Mouse (Mus musculus) myocyte (in vitro differentiated cells): ENCODE results near the gene Brca2. TPM values are rescaled to one million over a fixed set of nuclear protein-coding genes. Genes with fewer than 3 reads are reported as not detected.
A peak's percentile ranks its signal among the peaks of the same experiment; 100 is the strongest.

Experiments used
- H3K27me3 ChIP-seq: one replicate; pipeline ENCODE4 v1.6.1; 2011; ENCODE audit not compliant: control insufficient read depth, insufficient read depth, insufficient read length
- H3K36me3 ChIP-seq: one replicate; pipeline ENCODE4 v1.6.1; 2011; ENCODE audit not compliant: control insufficient read depth, insufficient read depth
- H3K4me2 ChIP-seq: one replicate; pipeline ENCODE4 v1.6.1; 2011; ENCODE audit warnings: low read depth, control low read depth
- H3K4me3 ChIP-seq: one replicate; pipeline ENCODE4 v1.5.1; 2011; ENCODE audit warnings: mild to moderate bottlenecking, control low read depth, moderate library complexity
- H3K79me2 ChIP-seq: one replicate; pipeline ENCODE4 v1.6.1; 2011; ENCODE audit not compliant: control insufficient read depth, insufficient read depth
- H3ac ChIP-seq: one replicate; pipeline ENCODE4 v1.6.1; 2011; ENCODE audit not compliant: control insufficient read depth, insufficient read length
- CEBPB ChIP-seq: IDR thresholded peaks from 2 replicates; pipeline ENCODE4 v1.6.1; 2011; ENCODE audit warnings: mild to moderate bottlenecking, moderate library complexity; ENCODE audit not compliant: poor library complexity, insufficient read depth, severe bottlenecking
- E2F4 ChIP-seq: IDR thresholded peaks from one replicate; pipeline ENCODE4 v1.6.1; 2011; ENCODE audit warnings: mild to moderate bottlenecking, control low read depth, moderate library complexity; ENCODE audit not compliant: insufficient read depth
- MAX ChIP-seq: IDR thresholded peaks from one replicate; pipeline ENCODE4 v1.6.1; 2011; ENCODE audit warnings: low read depth, mild to moderate bottlenecking, control low read depth
- MYOD1 ChIP-seq, 3 experiments: IDR thresholded peaks; one replicate each; pipeline ENCODE4 v1.6.1; 2011; ENCODE audit warnings: control low read depth in 2 of 3, low read depth in 2 of 3, mild to moderate bottlenecking in 2 of 3, moderate library complexity in 1 of 3; ENCODE audit not compliant: insufficient read length in 2 of 3, control insufficient read depth in 1 of 3
- MYOG ChIP-seq, 3 experiments: IDR thresholded peaks; one replicate each; pipeline ENCODE4 v1.6.1; 2011; ENCODE audit warnings: control low read depth in 2 of 3, low read depth in 2 of 3, mild to moderate bottlenecking in 2 of 3; ENCODE audit not compliant: insufficient read length in 2 of 3, control insufficient read depth in 1 of 3, insufficient read depth in 1 of 3
- POLR2A ChIP-seq: IDR thresholded peaks from one replicate; pipeline ENCODE4 v1.6.1; 2011; ENCODE audit warnings: low read depth, mild to moderate bottlenecking, control low read depth, moderate library complexity; ENCODE audit not compliant: insufficient read length
- POLR2AphosphoS2 ChIP-seq: IDR thresholded peaks from one replicate; pipeline ENCODE4 v1.6.1; 2011; ENCODE audit warnings: low read depth, control low read depth; ENCODE audit not compliant: insufficient read length
- REST ChIP-seq: IDR thresholded peaks from one replicate; pipeline ENCODE4 v1.6.1; 2011; ENCODE audit warnings: mild to moderate bottlenecking, control low read depth, moderate library complexity; ENCODE audit not compliant: insufficient read depth, insufficient read length
- SRF ChIP-seq: IDR thresholded peaks from one replicate; pipeline ENCODE4 v1.6.1; 2011; ENCODE audit warnings: low read depth; ENCODE audit not compliant: control insufficient read depth, insufficient read length
- TCF12 ChIP-seq: IDR thresholded peaks from one replicate; pipeline ENCODE4 v1.6.1; 2011; ENCODE audit warnings: mild to moderate bottlenecking, control low read depth; ENCODE audit not compliant: poor library complexity, insufficient read depth, severe bottlenecking
- TCF3 ChIP-seq: IDR thresholded peaks from one replicate; pipeline ENCODE4 v1.6.1; 2011; ENCODE audit warnings: low read depth, control low read depth; ENCODE audit not compliant: insufficient read length
- USF1 ChIP-seq: IDR thresholded peaks from one replicate; pipeline ENCODE4 v1.6.1; 2011; ENCODE audit warnings: low read depth, mild to moderate bottlenecking, control low read depth, moderate library complexity
- polyA plus RNA-seq: library from polyadenylated mRNA; unstranded; fragments of >200 nt; fragmentation: generic; extraction: Trizol; gene quantifications from one replicate; pipeline ENCODE4 v1.2.1, GENCODE M21; 2012; ENCODE audit warnings: missing spikeins

Gene Brca2
- polyA plus RNA-seq, 1 experiment: 2.1 TPM

- H3ac ChIP-seq: peak overlapping the region; percentile 66
- H3K36me3 ChIP-seq: no peaks in the 10 kb centered on the region
- H3K4me3 ChIP-seq: peak overlapping the region; percentile 25
- peak overlapping the region; percentile 75 for H3K4me2 ChIP-seq
- TF ChIP-seq POLR2AphosphoS2: no peak
- TF ChIP-seq TCF3: no peak
- TF ChIP-seq E2F4: no peak
- TF ChIP-seq MYOD1 (IDR thresholded peaks at IDR 0.05; ENCODE audit: control insufficient read depth in 1 of 3, insufficient read length in 2 of 3, low read depth in 2 of 3): no peak
- no peak for TF ChIP-seq CEBPB
- no peak for TF ChIP-seq REST
- TF ChIP-seq SRF: no peak
- no peak for TF ChIP-seq MYOG (IDR thresholded peaks at IDR 0.05; ENCODE audit: control insufficient read depth in 1 of 3, insufficient read depth in 1 of 3, insufficient read length in 2 of 3, low read depth in 2 of 3)
- TF ChIP-seq POLR2A: no peak
- no peak for TF ChIP-seq USF1
- TF ChIP-seq MAX: no peak
- no peak for TF ChIP-seq TCF12
- no peaks in the 10 kb centered on the region for H3K79me2 ChIP-seq
- H3K27me3 ChIP-seq: no peaks in the 10 kb centered on the region
Measured at GRCm38 (mm10) chr5:150594649-150595339, 72.4 kb downstream of the Brca2 start.

- Histone ChIP-seq H3K36me3 (no peaks in the 10 kb centered on the region), H3K4me3 (no peak overlapping the region), H3K4me2 (peak overlapping the region; percentile 75), H3ac (no peak overlapping the region), H3K27me3 (no peaks in the 10 kb centered on the region), H3K79me2 (no peaks in the 10 kb centered on the region)
- TF ChIP-seq SRF (no peak), POLR2AphosphoS2 (no peak), E2F4 (no peak), POLR2A (no peak), USF1 (no peak)
Measured at GRCm38 (mm10) chr5:150595366-150596016, 73.1 kb downstream of the Brca2 start.

- no peak within 1 kb of the TSS for H3K4me3 ChIP-seq
- H3ac ChIP-seq: no peak within 1 kb of the TSS
- H3K36me3 ChIP-seq: no peaks in the 10 kb centered on the region
- no peak within 1 kb of the TSS for H3K4me2 ChIP-seq
- TF ChIP-seq MYOG (IDR thresholded peaks at IDR 0.05; ENCODE audit: control insufficient read depth in 1 of 3, insufficient read depth in 1 of 3, insufficient read length in 2 of 3, low read depth in 2 of 3) (no peak), TCF3 (no peak), REST (no peak), POLR2AphosphoS2 (no peak), MAX (no peak), POLR2A (no peak), SRF (no peak), CEBPB (no peak), TCF12 (no peak), E2F4 (no peak), USF1 (no peak), MYOD1 (IDR thresholded peaks at IDR 0.05; ENCODE audit: control insufficient read depth in 1 of 3, insufficient read length in 2 of 3, low read depth in 2 of 3) (no peak)
- H3K79me2 ChIP-seq: no peaks in the 10 kb centered on the region
- no peaks in the 10 kb centered on the region for H3K27me3 ChIP-seq
Measured at GRCm38 (mm10) chr5:150597088-150597487, 74.7 kb downstream of the Brca2 start, which contains the start of gene N4bp2l1. Gene N4bp2l1, minus strand, starts transcription at chr5:150597188.

- Histone ChIP-seq H3K4me2 (no peak overlapping the region), H3ac (no peak overlapping the region), H3K79me2 (no peaks in the 10 kb centered on the region), H3K4me3 (no peak overlapping the region), H3K36me3 (no peaks in the 10 kb centered on the region), H3K27me3 (no peaks in the 10 kb centered on the region)
- TF ChIP-seq TCF12 (no peak), POLR2A (no peak), MAX (no peak), TCF3 (no peak), REST (no peak), MYOD1 (IDR thresholded peaks at IDR 0.05; ENCODE audit: control insufficient read depth in 1 of 3, insufficient read length in 2 of 3, low read depth in 2 of 3) (no peak), SRF (no peak), USF1 (no peak), E2F4 (no peak), CEBPB (no peak), MYOG (IDR thresholded peaks at IDR 0.05; ENCODE audit: control insufficient read depth in 1 of 3, insufficient read depth in 1 of 3, insufficient read length in 2 of 3, low read depth in 2 of 3) (no peak), POLR2AphosphoS2 (no peak)
Measured at GRCm38 (mm10) chr5:150598202-150599119, 76.0 kb downstream of the Brca2 start.
